Mouse (Mus musculus) liver, postnatal 0 days (tissue): ENCODE measurements around the gene Mtx3.

Experiments
- CTCF ChIP-seq: sonication (generic); IDR thresholded peaks from 2 replicates; pipeline ENCODE4 v1.5.1; 2016; ENCODE audit warnings: antibody characterized with exemption, low read depth
- EP300 ChIP-seq: IDR thresholded peaks from 2 replicates; pipeline ENCODE4 v1.6.1; 2016; ENCODE audit warnings: antibody characterized with exemption, low read depth, mild to moderate bottlenecking

GRCm38 (mm10) chr13:92880589-92880988 lies 36.0 kb downstream of the Mtx3 start:
- TF ChIP-seq CTCF (no peak), EP300 (no peak)
